Mouse (Mus musculus) cerebellum, adult 8-10 months (tissue): ENCODE data around the gene Gm28230.

Source experiments
- DNase-seq: peaks from one replicate; pipeline ENCODE4 v3.0.0; 2022

The Gm28230 gene

GRCm38 (mm10) chr2:74741252-74741978, 14.9 kb downstream of the Gm28230 start:
- DNase-seq: no peak

- DNase-seq: no peak
These were observed 15.4 kb downstream of the Gm28230 start for GRCm38 (mm10) chr2:74741979-74742277.

GRCm38 (mm10) chr2:74745540-74746297, 19.2 kb downstream of the Gm28230 start:
- no peak for DNase-seq

DNA sequence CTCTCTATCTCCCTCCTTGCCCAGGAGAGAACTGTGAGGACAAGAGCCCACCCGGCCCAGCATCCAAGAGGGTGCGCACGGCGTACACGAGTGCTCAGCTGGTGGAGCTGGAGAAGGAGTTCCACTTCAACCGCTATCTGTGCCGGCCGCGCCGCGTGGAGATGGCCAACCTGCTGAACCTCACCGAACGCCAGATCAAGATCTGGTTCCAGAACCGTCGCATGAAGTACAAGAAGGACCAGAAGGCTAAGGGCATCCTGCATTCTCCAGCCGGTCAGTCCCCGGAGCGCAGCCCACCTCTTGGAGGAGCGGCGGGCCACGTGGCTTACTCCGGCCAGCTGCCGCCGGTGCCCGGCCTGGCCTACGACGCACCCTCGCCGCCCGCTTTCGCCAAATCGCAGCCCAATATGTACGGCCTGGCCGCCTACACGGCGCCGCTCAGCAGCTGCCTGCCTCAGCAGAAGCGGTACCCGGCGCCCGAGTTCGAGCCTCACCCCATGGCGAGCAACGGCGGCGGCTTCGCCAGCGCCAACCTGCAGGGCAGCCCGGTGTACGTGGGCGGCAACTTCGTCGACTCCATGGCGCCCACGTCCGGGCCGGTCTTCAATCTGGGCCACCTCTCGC, 19.9 kb downstream of the Gm28230 start:
- DNase-seq: no peak

- DNase-seq: no peak
These were observed 20.5 kb downstream of the Gm28230 start for GRCm38 (mm10) chr2:74747006-74747405.

DNA sequence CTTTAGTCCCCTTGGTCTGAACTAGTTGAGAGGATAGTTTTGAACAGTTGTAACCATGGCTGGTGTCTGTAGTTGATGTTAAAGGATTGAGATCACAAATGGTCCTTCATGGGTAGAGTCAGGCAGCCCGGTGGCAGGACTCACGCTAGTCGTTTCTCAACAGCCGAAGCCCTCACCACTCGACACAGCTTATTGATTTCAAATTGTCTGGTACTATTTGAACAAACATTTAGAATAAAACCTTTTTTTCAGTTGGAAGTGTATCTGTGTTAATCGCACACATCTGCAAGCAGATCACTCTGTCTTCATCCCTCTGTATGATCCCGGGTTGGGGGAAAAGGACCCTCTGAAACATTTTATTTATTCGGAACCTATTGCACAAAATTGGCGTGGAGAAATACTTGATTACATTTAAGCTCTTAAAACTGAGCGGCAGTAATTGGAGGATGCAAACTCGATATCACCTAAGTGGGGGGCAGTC, 21.2 kb downstream of the Gm28230 start:
- DNase-seq: no peak

DNA sequence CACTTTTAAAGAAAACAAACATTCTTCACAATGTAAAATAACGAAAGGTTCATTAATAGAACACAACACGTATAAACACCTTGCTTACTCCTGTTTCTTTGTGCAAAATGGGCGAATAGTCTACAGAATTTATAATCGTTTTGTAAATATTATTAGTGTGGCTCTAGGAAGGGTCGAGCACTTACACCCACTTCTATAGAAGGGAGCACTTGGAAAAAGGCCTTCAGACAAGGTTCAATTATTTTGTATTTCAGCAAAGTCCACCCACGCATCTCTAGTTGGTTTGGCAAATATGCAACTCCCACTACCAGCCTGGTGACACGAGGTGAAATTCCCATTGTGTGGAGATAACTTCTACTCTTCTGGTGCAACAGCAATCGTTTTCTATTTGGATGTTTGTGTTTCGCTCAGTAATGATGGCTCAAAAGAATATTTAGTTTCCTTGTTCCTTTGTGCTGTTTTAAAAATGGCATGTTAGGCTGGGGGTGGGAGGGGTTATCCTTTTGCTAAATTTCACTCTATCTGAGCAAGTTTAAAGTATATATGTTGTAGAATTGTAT, 22.0 kb downstream of the Gm28230 start:
- no peak for DNase-seq

GRCm38 (mm10) chr2:74749337-74750121, 23.0 kb downstream of the Gm28230 start:
- DNase-seq: no peak

GRCm38 (mm10) chr2:74750731-74751250, 24.3 kb downstream of the Gm28230 start:
- DNase-seq: no peak

DNA sequence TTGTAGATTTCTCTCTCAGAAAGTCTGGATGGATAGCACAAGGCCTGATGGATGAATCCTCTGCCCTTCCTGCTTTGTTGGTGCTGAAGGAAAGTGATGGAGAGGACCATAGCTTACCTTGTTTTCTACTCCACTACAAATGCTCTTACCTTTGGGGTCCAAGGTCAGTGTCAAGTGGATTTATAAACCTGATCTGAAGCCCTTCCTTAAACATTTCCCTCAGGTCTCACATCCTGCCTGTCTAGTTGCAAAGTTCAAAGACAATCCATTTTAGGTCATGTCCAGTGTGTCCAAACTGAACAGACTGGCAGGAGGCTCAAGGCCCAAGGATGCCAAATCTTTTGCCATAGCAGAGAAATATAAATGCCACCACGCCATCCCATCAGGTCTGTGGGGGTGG, 25.3 kb downstream of the Gm28230 start:
- DNase-seq: no peak

- no peak for DNase-seq
These were observed 26.1 kb downstream of the Gm28230 start for GRCm38 (mm10) chr2:74752431-74753174.

DNA sequence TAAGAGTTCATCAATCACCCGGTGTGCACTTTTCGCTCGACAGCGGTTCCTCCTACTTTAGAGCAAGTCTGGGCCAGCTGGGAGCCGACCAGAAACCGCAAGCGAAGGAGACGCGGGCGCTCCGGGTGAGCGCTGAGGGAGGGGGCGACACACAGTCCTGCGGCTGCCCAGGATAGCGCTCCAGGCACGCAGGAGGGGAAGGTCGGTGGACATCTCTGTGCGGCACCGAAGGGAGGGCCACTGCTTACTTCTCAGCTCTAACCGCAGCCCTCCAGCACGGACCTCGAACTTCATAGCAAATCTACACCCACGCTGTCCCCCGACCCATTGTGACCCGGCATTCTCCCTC, 26.6 kb downstream of the Gm28230 start:
- no peak for DNase-seq

- DNase-seq: no peak
These were observed 27.2 kb downstream of the Gm28230 start for GRCm38 (mm10) chr2:74753711-74754110.

DNA sequence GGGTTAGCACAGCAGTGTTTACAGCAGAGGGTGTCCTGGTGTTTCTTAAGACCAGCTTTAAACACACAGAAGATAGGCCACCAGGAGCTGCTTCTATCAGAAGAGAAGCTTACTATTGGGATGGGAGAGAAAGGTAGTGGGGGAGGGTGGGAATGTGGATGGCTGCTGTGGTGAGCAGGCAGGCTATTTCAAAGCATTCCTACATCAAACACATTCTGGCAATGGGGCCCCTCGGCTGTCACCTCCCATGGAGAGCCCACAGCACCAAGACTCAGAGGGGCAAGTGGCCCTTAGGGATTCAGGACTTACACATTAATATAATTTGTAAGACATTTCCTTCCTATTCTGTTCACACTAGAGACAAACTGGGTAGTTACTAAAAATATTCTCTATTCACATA, 33.6 kb downstream of the Gm28230 start:
- DNase-seq: no peak

GRCm38 (mm10) chr2:74761941-74762340, 35.4 kb downstream of the Gm28230 start:
- DNase-seq: no peak

GRCm38 (mm10) chr2:74762522-74763244, 36.2 kb downstream of the Gm28230 start, which contains the start of gene Hoxd1:
TSS of gene Hoxd1 (plus strand) at chr2:74762980.
- no peak for DNase-seq

GRCm38 (mm10) chr2:74763245-74763735, 36.8 kb downstream of the Gm28230 start:
- DNase-seq: no peak

GRCm38 (mm10) chr2:74763976-74764375, 37.4 kb downstream of the Gm28230 start:
- DNase-seq: no peak

- no peak for DNase-seq
These were observed 47.8 kb downstream of the Gm28230 start for GRCm38 (mm10) chr2:74774359-74774758.

DNA sequence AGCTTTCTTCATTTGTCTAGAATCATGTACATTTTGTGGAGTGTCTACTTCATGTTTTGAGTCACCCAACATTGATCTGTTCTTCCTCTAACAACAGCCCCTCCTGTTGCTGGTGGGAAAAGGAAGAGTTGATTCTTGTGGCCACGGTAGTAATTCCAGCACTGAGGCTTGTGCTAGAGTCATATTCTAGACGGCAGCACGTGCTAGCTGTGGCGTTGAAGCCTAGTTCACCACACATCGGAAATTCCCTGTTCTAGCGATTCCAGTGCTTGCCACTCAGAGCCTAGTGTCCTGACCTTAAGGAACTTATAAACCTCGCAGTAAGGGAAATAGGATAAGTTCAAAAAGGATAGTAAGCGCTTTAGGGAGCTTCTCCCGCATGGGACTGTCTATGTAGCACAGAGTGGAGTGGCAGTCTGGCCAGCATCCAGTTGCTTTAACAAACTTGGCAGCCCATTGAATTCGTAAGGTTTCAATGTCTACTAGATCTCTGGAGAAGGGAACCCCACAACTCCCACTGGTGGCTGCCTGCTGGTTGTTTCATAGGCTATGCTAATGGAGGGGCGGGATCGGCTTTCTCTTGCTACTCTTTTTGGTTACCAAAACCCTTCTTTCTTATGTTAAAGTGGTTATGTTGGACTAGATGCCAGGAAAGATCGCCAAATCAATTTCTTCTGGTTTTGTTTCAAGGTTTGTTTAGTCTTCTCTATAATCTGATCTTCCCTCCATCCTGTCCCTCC, 51.2 kb downstream of the Gm28230 start:
- no peak for DNase-seq
